In the genomic region with DNA sequence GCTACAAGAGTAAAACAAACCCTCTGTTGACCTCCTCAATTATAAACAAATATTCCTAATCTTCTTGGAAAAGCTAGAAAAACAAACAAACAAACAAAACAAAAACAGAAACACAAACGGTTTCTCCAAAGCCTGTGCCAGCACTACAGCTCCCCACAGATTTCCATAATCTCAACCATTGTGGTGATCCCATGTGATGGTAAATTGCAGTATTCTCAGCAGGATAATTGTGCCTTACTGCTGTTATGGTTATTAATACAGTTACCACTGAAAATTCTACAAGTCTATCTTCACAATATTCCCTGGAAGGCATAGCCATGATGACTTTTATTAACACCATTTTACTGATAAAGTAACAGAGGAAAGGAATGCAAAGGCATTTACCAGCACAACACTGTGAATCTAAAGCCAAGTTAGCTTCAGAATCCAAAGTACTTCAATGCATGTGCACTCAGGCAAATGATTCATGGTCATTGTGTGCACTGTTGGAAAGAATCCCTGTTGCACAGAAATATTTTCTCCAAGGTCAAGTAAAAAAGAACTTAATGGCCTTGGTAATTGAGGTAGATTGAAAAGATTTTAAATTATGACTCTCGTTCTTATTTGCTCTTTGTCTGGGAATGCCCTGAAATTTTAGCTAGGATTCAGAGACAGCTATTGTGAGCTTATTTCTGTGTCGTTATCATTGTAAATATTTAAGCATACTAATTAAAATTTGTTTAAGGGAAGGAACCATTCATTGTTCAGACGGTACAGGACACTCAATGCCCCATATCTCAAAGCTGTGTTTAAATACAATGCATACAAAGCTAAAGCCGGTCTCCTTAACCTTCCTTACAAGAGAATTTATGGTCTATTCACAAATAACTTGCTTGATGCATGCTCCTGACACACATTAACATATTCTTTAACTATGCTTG, we compare ENCODE assay signal across 20 mouse cellular contexts.
DNase-seq lines count a peak whose midpoint lies in the region; ATAC-seq lines count a peak whose summit lies in the region.
"Had no signal": no experiment of that assay in that cellular context is flagged by ENCODE, and none has a peak within 500 bp of the region (broad histone marks: within the 10 kb centered on the region; RNA-seq: fewer than 3 reads in every experiment).

No protein-coding gene starts in this region.

- no peak overlapping the region for H3K9ac ChIP-seq in forebrain, embryonic 11.5 days (ENCODE audit: low read length)
- no peak overlapping the region for H3K9ac ChIP-seq in forebrain, embryonic 12.5 days
- H3K9ac ChIP-seq in midbrain, embryonic 12.5 days (replicated peaks) = no peak overlapping the region
- H3K9ac ChIP-seq in midbrain, embryonic 13.5 days (replicated peaks) = no peak overlapping the region
- H3K9ac ChIP-seq: hindbrain, embryonic 13.5 days had no signal

- 21% methylated on average over 5 of the region's 5 CpGs for WGBS in forebrain, embryonic 11.5 days
- WGBS in forebrain, embryonic 12.5 days = 19% methylated on average over 5 of the region's 5 CpGs
- 44% methylated on average over 5 of the region's 5 CpGs for WGBS in midbrain, embryonic 12.5 days
- 47% methylated on average over 5 of the region's 5 CpGs for WGBS in midbrain, embryonic 13.5 days

- no peak overlapping the region for H3K4me3 ChIP-seq in forebrain, embryonic 11.5 days (ENCODE audit: low read depth, low read length)
- H3K4me3 ChIP-seq in forebrain, embryonic 12.5 days (replicated peaks) = no peak overlapping the region
- H3K4me3 ChIP-seq in midbrain, embryonic 12.5 days = no peak overlapping the region
- no peak overlapping the region for H3K4me3 ChIP-seq in midbrain, embryonic 13.5 days (replicated peaks)
- H3K4me3 ChIP-seq: hindbrain, embryonic 13.5 days; left cerebral cortex, adult 2 months; megakaryocyte, embryonic 14.5 days had no signal

- H3K27me3 ChIP-seq in forebrain, embryonic 11.5 days (ENCODE audit: control insufficient read depth, insufficient read depth, low read length) = no peaks in the 10 kb centered on the region
- H3K27me3 ChIP-seq in forebrain, embryonic 12.5 days = no peaks in the 10 kb centered on the region
- H3K27me3 ChIP-seq in midbrain, embryonic 12.5 days = no peaks in the 10 kb centered on the region
- no peaks in the 10 kb centered on the region for H3K27me3 ChIP-seq in midbrain, embryonic 13.5 days
- H3K27me3 ChIP-seq: hindbrain, embryonic 13.5 days; megakaryocyte, embryonic 14.5 days had no signal

- H3K27ac ChIP-seq in forebrain, embryonic 11.5 days (ENCODE audit: low read depth, low read length) = no peak overlapping the region
- H3K27ac ChIP-seq in forebrain, embryonic 12.5 days = no peak overlapping the region
- no peak overlapping the region for H3K27ac ChIP-seq in midbrain, embryonic 12.5 days (replicated peaks)
- no peak overlapping the region for H3K27ac ChIP-seq in midbrain, embryonic 13.5 days
- H3K27ac ChIP-seq: hindbrain, embryonic 13.5 days; left cerebral cortex, adult 2 months had no signal

- H3K4me1 ChIP-seq in forebrain, embryonic 11.5 days (replicated peaks; ENCODE audit: control insufficient read depth, insufficient read depth, low read length) = no peaks in the 10 kb centered on the region
- no peaks in the 10 kb centered on the region for H3K4me1 ChIP-seq in forebrain, embryonic 12.5 days
- no peaks in the 10 kb centered on the region for H3K4me1 ChIP-seq in midbrain, embryonic 12.5 days
- no peaks in the 10 kb centered on the region for H3K4me1 ChIP-seq in midbrain, embryonic 13.5 days (replicated peaks)
- H3K4me1 ChIP-seq: hindbrain, embryonic 13.5 days; megakaryocyte, embryonic 14.5 days had no signal

- no peak for DNase-seq in forebrain, embryonic 11.5 days (ENCODE audit: low spot score)
- peak; percentile 7 for DNase-seq in R1 (ENCODE audit: low read depth, low spot score)
- peak; percentile 69 for DNase-seq in retina, embryonic 14.5 days (ENCODE audit: low spot score)
- no peak for DNase-seq in c-Kit-positive CD71-positive TER-119-positive erythroid progenitor cells, embryonic 14.5 days (ENCODE audit: low spot score)
- DNase-seq: B cell, adult 2 months; cerebellum, adult 9-10 months; heart, postnatal 10 days; kidney, postnatal 36 days; layer of hippocampus, adult 9-11 months; left cerebral cortex, postnatal 4 days; liver; lung, postnatal 14 days had no signal

- no peak overlapping the region for H3K4me2 ChIP-seq in forebrain, embryonic 11.5 days (ENCODE audit: low read depth, low read length, severe bottlenecking)
- no peak overlapping the region for H3K4me2 ChIP-seq in forebrain, embryonic 12.5 days
- H3K4me2 ChIP-seq in midbrain, embryonic 12.5 days (replicated peaks) = no peak overlapping the region
- no peak overlapping the region for H3K4me2 ChIP-seq in midbrain, embryonic 13.5 days (replicated peaks)
- H3K4me2 ChIP-seq: heart, embryonic 11.5 days; hindbrain, embryonic 13.5 days had no signal

- peak; percentile 77 for ATAC-seq in forebrain, embryonic 11.5 days (replicated peaks; ENCODE audit: low FRiP score)
- no peak; the same call in 1 of the 2 replicates for ATAC-seq in forebrain, embryonic 12.5 days (ENCODE audit: low FRiP score)
- 0 out of 2 replicates have a peak, but pooled peaks have one; percentile 16 for ATAC-seq in midbrain, embryonic 12.5 days (ENCODE audit: low FRiP score, low read depth)
- ATAC-seq in midbrain, embryonic 13.5 days = no peak
- ATAC-seq: activated CD4-positive, CD25-positive, alpha-beta regulatory T cell, adult 4 months had no signal

- H3K36me3 ChIP-seq in forebrain, embryonic 11.5 days (ENCODE audit: control insufficient read depth, insufficient read depth, low read length) = no peaks in the 10 kb centered on the region
- no peaks in the 10 kb centered on the region for H3K36me3 ChIP-seq in forebrain, embryonic 12.5 days (replicated peaks)
- H3K36me3 ChIP-seq in midbrain, embryonic 12.5 days = no peaks in the 10 kb centered on the region
- no peaks in the 10 kb centered on the region for H3K36me3 ChIP-seq in midbrain, embryonic 13.5 days
- H3K36me3 ChIP-seq: hindbrain, embryonic 13.5 days had no signal

- no peaks in the 10 kb centered on the region for H3K9me3 ChIP-seq in forebrain, embryonic 11.5 days (ENCODE audit: control insufficient read depth, low read length)
- no peaks in the 10 kb centered on the region for H3K9me3 ChIP-seq in forebrain, embryonic 12.5 days
- H3K9me3 ChIP-seq in midbrain, embryonic 12.5 days = no peaks in the 10 kb centered on the region
- H3K9me3 ChIP-seq in midbrain, embryonic 13.5 days = no peaks in the 10 kb centered on the region
- H3K9me3 ChIP-seq: hindbrain, embryonic 13.5 days; megakaryocyte, embryonic 14.5 days had no signal

Comparison
In these comparisons a context has a peak if more than half of its experiments do, and no peak if none do; other contexts are left out.
1. ATAC-seq: peak in forebrain, embryonic 11.5 days (single experiment) and midbrain, embryonic 12.5 days (single experiment); none in forebrain, embryonic 12.5 days (single experiment) and midbrain, embryonic 13.5 days (single experiment).
2. DNase-seq: peak in R1 (single experiment) and retina, embryonic 14.5 days (single experiment); none in forebrain, embryonic 11.5 days (single experiment) and c-Kit-positive CD71-positive TER-119-positive erythroid progenitor cells, embryonic 14.5 days (single experiment).